Mouse (Mus musculus): Measurements from ENCODE around the gene Gcnt2.

Gene Gcnt2

DNA sequence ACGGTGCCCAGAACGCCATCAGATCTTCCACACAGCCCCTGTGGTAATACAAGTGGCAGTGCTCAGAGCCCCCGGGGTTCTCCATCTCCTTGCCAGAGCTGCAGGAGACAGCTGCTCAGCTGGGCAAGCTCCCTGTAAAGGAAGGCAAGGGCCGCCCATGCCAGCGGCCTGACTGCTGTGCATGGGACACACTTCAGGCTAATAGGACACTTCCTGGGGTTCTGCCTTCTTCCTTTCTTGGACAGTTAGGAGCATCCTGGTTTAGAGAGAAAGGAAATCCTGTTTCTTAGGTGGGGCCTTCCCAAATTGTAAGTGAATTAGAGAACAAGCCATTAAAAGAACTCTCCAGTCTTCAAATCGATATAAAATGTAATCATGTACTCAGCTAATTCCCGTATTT is 32.5 kb downstream of the Gcnt2 start:
- TF ChIP-seq GATA4 (IDR thresholded peaks at IDR 0.05; ENCODE audit: insufficient replicate concordance, low read length) = no peak

DNA sequence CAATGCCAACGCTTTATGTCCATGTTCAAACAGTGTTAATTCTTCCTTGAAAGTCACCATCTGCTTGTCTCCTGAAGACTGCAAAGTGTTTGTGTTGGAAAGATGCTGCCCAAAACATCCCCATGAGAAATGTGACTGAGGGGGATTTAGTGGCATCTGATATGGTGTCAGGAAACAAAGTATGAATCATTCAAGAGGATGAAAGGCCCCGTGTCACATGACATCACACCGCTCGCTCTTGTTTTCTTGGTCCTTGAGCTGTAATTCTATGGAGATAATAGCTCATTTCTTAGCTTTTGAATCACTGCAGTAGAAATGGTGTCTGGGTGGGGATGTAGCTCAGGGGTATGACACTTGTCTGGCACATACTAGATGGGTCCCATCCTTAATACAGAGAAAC is 33.0 kb downstream of the Gcnt2 start:
- no peak for TF ChIP-seq GATA4 (IDR thresholded peaks at IDR 0.05; ENCODE audit: insufficient replicate concordance, low read length)

DNA sequence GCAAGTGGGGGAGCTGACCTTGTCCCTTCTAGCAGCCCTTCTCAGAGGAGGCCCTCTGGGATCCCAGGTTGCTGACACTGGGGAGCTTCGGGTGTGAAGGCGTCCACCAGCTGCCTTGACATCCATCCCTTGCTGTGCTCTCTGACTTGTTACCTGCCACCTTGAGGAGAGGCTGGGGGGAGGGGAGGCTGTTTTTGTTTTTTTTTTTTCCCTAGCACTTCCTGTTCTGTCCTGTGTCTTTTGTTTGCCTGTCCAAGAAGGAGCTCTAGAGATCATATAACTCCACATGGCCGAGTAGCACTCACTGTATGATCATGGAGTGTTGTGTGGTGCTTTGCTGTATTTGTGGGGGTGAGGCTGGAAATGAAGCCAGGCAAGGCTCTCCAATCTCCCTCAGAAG is 34.0 kb downstream of the Gcnt2 start:
- TF ChIP-seq GATA4 (IDR thresholded peaks at IDR 0.05; ENCODE audit: insufficient replicate concordance, low read length) = no peak

DNA sequence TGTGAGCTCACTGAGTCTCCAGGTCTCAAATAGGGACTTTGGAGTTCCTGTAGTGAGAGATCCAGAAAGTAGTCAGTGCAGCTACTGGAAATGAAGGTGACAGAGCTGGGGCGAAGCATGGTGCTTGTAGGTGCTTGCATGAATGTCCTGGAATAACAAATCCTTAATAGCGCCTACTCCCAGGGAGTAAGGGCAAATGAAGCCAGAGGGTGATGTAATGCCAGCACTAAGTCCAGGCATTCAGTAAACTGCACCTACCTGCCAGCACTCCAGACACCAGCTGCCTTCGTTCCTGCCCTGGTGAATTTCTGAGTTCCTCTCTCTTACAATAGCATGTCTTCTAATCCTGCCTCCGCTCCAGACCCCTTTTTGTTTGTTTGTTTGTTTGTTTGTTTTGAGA is 39.1 kb downstream of the Gcnt2 start:
- no peak for TF ChIP-seq GATA4 (IDR thresholded peaks at IDR 0.05; ENCODE audit: insufficient replicate concordance, low read length)

DNA sequence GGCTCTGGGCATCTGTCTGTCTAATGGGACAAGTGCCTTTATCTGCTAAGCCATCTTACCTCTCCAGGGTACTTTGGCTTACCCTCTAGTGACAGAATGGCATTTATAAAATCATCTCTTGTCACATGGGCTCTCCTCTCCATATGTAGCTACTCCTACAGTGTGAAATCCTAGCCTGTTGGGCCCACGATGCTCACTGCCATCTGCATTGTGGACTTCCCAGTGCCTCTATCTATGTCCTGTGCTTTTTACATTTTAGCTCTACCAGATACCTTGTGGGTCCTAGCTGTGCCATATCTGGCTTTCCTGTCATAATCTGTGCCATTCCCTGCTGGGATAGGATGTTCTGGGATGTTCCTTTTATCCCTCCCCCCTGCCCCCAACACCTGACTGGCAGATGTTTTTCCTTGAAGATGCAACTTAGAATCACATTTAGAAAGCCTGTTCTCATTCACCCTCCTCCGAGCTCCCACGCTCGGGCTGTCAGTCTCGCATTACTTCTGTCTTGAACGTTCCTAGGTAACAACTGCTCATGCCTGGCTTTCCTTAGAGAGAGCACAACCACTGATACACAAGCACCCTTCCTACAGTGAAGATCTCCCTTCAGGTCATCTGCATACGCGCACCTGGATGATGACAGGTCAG is 39.9 kb downstream of the Gcnt2 start:
- no peak for TF ChIP-seq GATA4 (IDR thresholded peaks at IDR 0.05; ENCODE audit: insufficient replicate concordance, low read length)

DNA sequence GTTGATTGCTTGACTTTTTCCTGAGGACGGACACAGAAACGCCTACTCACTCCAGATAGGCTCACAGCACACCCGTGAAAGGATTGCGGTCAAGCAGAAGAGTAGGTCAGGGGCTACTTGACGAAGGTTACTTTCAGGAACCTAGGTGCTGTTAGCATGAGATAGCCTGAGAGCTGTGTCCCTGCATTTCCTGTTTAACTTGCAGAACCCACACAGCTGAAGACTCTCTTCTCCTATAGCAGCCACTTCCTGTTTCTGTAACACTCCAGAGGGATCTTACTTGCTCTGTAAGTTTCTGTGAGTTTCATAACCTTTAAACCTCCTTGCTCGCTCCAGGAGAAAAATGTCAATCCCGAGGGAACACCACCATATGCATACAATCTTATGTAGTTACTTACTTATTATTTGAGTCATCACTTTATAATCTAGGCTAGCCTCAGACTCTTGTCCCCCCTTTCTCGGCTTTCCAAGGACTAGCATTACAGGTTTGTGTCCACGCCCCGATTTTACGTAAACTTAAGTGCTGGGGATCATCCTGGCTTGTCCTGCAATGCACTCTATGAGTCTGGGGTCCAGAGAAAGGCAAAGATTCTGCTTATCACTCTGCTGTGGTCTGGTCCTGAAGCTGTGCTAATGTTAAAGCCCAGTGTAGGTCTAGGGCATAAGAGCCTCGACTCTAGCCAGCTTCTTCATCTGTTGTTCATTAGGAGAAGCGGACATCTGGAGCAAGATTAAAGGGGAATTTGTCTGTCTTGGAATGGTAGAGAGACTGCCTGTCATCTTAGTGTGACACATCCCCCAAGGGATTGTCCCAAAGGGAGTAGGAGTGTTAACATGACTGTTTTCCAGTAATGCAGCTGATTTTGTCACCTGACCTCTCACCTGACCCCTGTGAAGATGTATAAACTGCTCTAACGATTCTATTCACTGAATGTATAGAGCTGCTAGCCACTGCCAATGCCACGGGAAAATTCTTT is 40.7 kb downstream of the Gcnt2 start:
- TF ChIP-seq GATA4 (IDR thresholded peaks at IDR 0.05; ENCODE audit: insufficient replicate concordance, low read length) = no peak

DNA sequence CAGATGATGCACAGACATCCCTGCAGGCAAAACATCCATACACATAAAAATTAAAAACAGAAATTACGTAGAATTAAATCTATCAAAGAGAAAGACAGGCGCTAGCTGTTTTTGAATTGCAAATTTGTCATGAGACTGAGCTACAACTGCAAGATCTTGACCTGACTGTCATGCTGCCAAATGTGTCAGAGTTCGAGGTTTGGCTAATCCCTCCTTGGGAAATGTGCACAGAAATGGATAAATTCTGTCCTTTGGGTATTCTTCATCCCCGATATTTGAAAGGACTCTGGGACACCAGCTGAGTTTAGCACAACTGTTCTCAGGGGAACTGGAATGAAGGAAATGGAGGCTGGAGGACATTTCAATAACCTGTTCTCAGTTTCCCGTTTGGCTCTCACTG is 41.7 kb downstream of the Gcnt2 start:
- TF ChIP-seq GATA4 (IDR thresholded peaks at IDR 0.05; ENCODE audit: insufficient replicate concordance, low read length) = no peak

DNA sequence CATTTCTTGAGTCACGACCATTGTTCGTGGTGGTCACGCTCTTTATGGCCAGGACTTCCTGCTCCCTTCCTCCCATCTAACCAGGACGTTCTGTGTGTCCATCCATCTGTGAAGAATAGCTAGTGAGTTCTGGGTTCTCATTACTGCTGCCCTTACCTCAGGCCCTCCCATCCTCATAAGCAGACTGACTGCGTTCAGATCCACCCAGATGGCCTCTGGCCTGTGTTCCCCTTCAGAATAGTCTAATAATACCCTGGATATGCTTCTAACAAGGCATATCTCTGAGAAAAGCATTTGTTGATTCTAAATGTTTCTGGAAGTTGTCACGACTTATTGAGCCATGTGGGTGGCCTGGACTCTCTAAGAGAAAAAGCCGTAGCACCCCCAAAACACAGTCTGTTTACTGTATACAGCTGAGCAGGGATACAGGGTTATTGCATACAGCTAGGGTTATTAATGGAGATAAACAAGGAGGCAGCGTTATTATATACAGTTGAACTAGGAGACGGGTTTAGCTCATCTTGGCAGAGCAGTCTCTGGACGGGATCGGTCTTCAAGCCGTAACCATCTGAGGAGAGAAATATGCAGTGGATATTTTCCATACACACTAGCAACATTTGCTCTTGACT is 42.4 kb downstream of the Gcnt2 start:
- TF ChIP-seq GATA4 (IDR thresholded peaks at IDR 0.05; ENCODE audit: insufficient replicate concordance, low read length) = no peak

DNA sequence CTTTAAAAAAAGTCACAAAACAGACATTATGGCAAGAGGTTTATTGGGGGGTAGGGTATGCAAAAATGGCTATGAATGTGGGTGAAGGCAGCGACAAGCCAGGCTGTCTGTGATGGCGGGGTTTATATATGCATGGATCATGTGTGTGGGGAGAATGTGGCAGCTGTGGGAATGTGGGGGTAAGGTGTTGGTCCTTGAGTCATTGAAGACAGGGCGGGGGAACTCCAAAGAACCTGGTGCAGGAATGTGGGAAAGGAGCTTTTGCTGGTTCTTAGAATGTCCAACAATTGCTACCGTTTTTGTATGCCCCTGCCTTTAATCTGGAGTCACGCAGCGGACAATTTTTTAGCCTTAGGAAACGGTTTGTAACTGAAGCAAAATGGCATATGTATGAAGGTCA is 44.5 kb downstream of the Gcnt2 start:
- no peak for TF ChIP-seq GATA4 (IDR thresholded peaks at IDR 0.05; ENCODE audit: insufficient replicate concordance, low read length)

DNA sequence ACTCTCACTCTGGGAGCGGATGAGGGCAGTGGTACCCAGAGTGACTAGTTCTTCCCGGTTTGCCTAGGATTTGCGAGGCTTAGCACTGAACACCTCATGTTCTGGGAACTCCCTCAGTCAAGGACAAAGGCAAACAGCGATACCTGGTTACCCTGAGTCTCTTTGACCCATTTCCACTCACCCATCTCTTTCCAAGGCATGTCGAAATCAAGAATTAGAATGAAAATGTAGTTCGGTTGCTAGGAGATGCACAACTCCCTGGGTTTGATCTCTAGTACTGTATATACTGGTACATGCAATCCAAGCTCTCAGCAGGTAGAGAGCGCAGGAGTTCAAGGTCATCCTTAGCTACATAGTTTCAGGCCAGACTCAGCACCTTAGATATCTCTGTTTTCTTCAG is 47.0 kb downstream of the Gcnt2 start:
- no peak for TF ChIP-seq GATA4 (IDR thresholded peaks at IDR 0.05; ENCODE audit: insufficient replicate concordance, low read length)

DNA sequence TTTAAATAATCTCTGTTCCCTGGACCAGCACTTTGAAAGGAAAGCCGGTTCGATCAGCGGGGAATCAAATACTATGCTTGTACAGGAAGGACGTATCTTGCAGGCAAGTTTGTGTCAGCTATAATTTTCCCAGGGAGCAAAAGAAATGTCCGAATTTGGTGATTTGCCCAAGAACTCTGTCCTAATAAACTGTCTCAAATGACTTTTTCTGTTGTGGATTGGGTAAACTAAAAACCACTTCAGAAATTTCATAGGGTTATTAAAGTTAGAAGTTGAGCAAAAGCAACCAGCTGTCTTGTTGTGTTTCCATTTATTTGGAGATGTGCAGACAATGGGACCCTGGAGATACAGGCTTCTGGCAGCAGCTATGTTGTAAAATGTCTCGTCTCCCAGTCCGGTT is 47.7 kb downstream of the Gcnt2 start:
- no peak for TF ChIP-seq GATA4 (IDR thresholded peaks at IDR 0.05; ENCODE audit: insufficient replicate concordance, low read length)

DNA sequence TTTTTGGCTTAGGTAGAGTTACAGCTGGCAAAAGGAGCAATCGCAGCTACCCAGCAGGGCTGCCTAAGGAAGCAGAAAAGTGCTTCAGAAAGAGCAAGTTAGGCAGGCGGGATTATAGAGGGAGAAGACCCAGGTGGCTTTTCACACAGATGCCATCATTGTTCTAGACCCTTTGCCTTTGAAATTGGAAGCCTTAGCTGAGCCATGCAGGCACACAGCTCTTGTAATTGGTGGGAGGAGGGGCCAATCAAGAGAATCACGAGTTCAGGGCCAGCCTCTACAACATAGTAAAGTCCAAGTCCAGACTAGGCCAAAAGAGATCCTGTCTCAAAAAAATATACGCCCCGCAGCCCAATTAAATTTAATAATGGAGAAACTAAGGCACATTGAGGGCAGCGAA is 48.5 kb downstream of the Gcnt2 start:
- TF ChIP-seq GATA4 (IDR thresholded peaks at IDR 0.05; ENCODE audit: insufficient replicate concordance, low read length) = no peak

DNA sequence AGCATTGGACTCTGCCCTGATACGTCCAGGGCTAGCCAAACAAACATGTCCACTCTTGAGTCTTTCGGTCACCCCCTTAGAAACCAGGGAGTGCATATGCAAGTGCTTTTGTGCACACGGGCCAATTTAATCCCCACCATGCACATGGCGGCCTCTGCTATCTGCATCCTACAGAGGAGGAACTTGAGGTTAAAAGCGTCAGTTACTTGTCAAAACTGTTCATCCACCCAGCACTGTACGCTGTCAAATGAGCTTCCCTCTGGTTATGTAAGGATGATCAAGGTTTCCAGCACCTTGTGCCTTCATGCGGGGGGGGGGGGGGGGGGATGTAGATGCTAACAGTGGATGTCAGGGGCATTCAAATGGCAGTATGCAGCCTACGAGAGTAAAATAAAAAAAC is 49.5 kb downstream of the Gcnt2 start:
- no peak for TF ChIP-seq GATA4 (IDR thresholded peaks at IDR 0.05; ENCODE audit: insufficient replicate concordance, low read length)

DNA sequence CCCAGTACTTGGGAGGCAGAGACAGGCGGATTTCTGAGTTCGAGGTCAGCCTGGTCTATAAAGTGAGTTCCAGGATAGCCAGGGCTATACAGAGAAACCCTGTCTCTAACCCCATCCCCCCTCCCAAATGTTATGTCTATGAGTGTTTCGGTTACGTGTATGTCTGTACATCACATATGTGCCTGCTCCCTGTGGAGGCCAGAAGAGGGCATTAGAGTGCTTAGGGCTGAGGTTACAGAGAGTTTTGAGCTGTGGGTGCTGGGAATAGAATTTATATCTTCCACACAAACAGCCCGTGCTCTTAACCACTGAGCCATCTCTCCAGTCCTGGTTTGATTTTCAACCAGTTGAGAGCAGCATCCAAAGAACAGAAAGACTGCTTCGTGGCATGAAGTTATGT is 50.5 kb downstream of the Gcnt2 start:
- no peak for TF ChIP-seq GATA4 (IDR thresholded peaks at IDR 0.05; ENCODE audit: insufficient replicate concordance, low read length)

DNA sequence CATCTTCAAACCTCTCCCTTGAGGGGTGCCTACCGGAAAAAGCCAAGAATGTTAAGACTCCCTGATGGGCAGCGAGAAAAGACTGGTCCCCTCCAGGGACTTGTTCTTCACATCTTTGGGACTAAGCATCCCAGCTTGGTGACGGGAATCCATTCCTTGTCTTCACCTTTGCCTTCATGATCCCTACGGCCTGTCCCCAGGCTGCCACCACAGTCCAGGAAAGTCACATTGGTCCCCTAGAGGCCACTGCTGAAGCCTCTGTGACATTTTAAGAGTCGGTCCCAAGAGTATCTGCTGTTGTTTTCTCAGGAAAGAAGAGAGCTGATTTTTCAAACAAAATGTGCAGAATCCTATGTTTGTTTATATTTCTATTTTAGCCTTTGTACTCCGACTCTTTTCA is 52.4 kb downstream of the Gcnt2 start:
- no peak for TF ChIP-seq GATA4 (IDR thresholded peaks at IDR 0.05; ENCODE audit: insufficient replicate concordance, low read length)
